Mouse (Mus musculus): ENCODE results near the gene Prph. TPM values are rescaled to one million over a fixed set of nuclear protein-coding genes. Genes with fewer than 3 reads are reported as not detected.
A peak's percentile ranks its signal among the peaks of the same experiment; 100 is the strongest.
"Not testable (repeated sequence)": the region's sequence is repeated elsewhere in the genome, so short reads cannot be mapped to it uniquely, and the experiment has no call there.

Gene Prph
- polyA plus RNA-seq, 1 experiment: not detected

DNA sequence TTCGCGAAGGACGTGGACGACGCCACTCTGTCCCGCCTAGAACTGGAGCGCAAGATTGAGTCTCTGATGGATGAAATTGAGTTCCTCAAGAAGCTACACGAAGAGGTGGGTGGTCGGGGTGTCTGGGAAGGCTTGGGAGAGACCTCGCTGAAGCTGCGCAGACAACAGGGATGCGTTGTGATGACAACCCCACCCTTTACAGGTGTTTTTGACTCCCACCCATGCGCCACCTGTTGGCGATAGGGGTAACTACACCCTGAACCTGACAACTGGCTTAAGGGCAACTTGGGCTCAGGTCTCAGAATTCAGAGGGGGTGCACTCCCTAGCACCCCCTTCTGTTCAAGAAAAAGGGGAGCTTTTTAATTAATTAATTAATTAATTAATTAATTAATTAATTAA is 1.4 kb downstream of the Prph start:
- no peak overlapping the region for H3K4me3 ChIP-seq (ENCODE audit: insufficient read depth, low read depth, low read length)
- no peak for TF ChIP-seq POLR2A (IDR thresholded peaks at IDR 0.05; ENCODE audit: insufficient read depth, low read depth, low read length)
- TF ChIP-seq CTCF (IDR thresholded peaks at IDR 0.05; ENCODE audit: insufficient read depth, low read depth, low read length): peak; percentile 84; the same call in 1 of the 2 replicates
- H3K4me1 ChIP-seq (ENCODE audit: control insufficient read depth, insufficient read depth, low read length): peaks cover 21% of the 10 kb centered on the region
- WGBS: 7% methylated on average over 14 of the region's 14 CpGs
- no peak overlapping the region for H3K27ac ChIP-seq (ENCODE audit: insufficient read depth, low read depth, low read length)

- 81% methylated on average over 12 of the region's 12 CpGs for WGBS
- TF ChIP-seq POLR2A (IDR thresholded peaks at IDR 0.05; ENCODE audit: insufficient read depth, low read depth, low read length): no peak
- TF ChIP-seq CTCF (IDR thresholded peaks at IDR 0.05; ENCODE audit: insufficient read depth, low read depth, low read length): no peak
- no peak overlapping the region for H3K4me3 ChIP-seq (ENCODE audit: insufficient read depth, low read depth, low read length)
- H3K27ac ChIP-seq (ENCODE audit: insufficient read depth, low read depth, low read length): no peak overlapping the region
- H3K4me1 ChIP-seq (ENCODE audit: control insufficient read depth, insufficient read depth, low read length): no peaks in the 10 kb centered on the region
These were observed 10.7 kb downstream of the Prph start for GRCm38 (mm10) chr15:99065557-99066165.

DNA sequence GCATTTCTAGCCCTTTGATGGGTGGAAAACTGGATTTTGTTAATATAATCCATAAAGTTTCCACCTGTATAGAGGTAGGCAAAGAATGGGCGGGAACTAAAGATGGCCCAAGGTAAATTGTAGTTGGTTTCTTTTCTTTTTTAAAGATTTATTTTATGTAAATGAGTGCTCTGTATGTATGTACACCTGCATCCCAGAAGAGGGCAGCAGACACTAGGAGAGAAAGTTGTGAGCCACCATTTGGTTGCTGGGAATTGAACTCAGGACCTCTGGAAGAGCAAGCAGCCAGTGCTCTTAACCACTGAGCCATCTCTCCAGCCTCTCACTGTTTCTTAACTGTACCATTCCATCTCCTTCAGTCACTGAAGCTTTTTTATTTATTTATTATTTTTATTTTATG is 17.0 kb downstream of the Prph start:
- 88% methylated on average over 1 of the region's 1 CpGs for WGBS
- no peak overlapping the region for H3K27ac ChIP-seq (ENCODE audit: insufficient read depth, low read depth, low read length)
- no peak overlapping the region for H3K4me3 ChIP-seq (ENCODE audit: insufficient read depth, low read depth, low read length)
- TF ChIP-seq CTCF (IDR thresholded peaks at IDR 0.05; ENCODE audit: insufficient read depth, low read depth, low read length) (no peak), POLR2A (IDR thresholded peaks at IDR 0.05; ENCODE audit: insufficient read depth, low read depth, low read length) (no peak)
- H3K4me1 ChIP-seq (ENCODE audit: control insufficient read depth, insufficient read depth, low read length): peaks cover 4% of the 10 kb centered on the region; the same call in 1 of the 2 replicates

DNA sequence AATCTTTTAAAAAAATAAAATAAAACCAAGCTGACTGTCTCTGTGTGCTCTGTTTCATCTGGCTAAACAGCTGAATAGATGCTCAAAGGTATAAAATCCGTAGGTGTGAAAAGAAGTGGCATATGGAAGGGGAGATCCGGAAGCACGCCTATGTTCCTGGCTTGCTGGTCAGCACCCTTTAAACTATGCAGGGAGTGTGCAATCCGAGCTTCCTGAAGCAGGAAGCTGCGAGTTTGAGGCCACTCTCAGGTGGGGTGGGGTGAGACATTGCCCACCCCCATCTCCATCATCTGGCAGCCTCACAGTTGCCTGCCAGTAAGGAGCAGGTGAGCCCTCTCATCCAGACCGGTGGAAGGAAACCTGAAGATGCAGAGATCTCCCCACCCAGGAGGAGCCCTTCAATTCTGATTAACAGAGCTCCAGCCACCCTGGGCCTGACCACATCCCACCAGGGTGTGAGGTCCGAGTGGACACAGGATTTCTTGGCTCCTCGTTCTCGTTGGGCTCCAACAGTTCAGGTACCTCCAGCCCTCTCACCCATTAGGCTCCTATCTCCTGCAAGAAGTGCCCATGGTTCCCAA is 19.1 kb downstream of the Prph start, which contains the start of gene Troap:
Troap (plus strand) TSS at position 557 of the 581 bp plus-strand sequence.
- TF ChIP-seq CTCF (IDR thresholded peaks at IDR 0.05; ENCODE audit: insufficient read depth, low read depth, low read length) (no peak), POLR2A (IDR thresholded peaks at IDR 0.05; ENCODE audit: insufficient read depth, low read depth, low read length) (no peak)
- Histone ChIP-seq H3K4me3 (ENCODE audit: insufficient read depth, low read depth, low read length) (peak within 1 kb of the TSS; percentile 71), H3K27ac (ENCODE audit: insufficient read depth, low read depth, low read length) (peak within 1 kb of the TSS; percentile 95), H3K4me1 (ENCODE audit: control insufficient read depth, insufficient read depth, low read length) (peaks cover 4% of the 10 kb centered on the region; the same call in 1 of the 2 replicates)
- 22% methylated on average over 9 of the region's 9 CpGs for WGBS

- peak overlapping the region; percentile 71 for H3K4me3 ChIP-seq (ENCODE audit: insufficient read depth, low read depth, low read length)
These were observed 19.8 kb downstream of the Prph start for GRCm38 (mm10) chr15:99074600-99075333.

DNA sequence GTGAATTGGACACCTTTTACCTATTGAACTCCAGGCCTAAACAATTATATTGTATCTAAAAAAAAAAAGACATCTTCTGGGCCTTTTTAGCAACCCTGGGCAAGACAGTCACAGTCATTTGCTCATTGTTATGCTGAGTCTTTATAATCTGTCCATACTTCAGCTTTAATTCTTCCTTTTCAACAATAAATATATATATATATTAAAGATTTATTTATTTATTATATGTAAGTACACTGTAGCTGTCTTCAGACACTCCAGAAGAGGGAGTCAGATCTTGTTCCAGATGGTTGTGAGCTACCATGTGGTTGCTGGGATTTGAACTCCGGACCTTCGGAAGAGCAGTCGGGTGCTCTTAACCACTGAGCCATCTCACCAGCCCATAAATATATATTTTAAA is 21.0 kb downstream of the Prph start:
- H3K4me3 ChIP-seq (ENCODE audit: insufficient read depth, low read depth, low read length); H3K27ac ChIP-seq (ENCODE audit: insufficient read depth, low read depth, low read length); H3K4me1 ChIP-seq (ENCODE audit: control insufficient read depth, insufficient read depth, low read length): not testable (repeated sequence)
- WGBS: 97% methylated on average over 3 of the region's 3 CpGs

More at GRCm38 (mm10) chr15:99074600-99075333, 19.8 kb downstream of the Prph start:
- under 1% methylated on average over 44 of the region's 44 CpGs for WGBS
- peaks cover 4% of the 10 kb centered on the region; the same call in 1 of the 2 replicates for H3K4me1 ChIP-seq (ENCODE audit: control insufficient read depth, insufficient read depth, low read length)
- H3K27ac ChIP-seq (ENCODE audit: insufficient read depth, low read depth, low read length): peak overlapping the region; percentile 95
- TF ChIP-seq POLR2A (IDR thresholded peaks at IDR 0.05; ENCODE audit: insufficient read depth, low read depth, low read length) (peak; percentile 41; the same call in 1 of the 2 replicates), CTCF (IDR thresholded peaks at IDR 0.05; ENCODE audit: insufficient read depth, low read depth, low read length) (no peak)

DNA sequence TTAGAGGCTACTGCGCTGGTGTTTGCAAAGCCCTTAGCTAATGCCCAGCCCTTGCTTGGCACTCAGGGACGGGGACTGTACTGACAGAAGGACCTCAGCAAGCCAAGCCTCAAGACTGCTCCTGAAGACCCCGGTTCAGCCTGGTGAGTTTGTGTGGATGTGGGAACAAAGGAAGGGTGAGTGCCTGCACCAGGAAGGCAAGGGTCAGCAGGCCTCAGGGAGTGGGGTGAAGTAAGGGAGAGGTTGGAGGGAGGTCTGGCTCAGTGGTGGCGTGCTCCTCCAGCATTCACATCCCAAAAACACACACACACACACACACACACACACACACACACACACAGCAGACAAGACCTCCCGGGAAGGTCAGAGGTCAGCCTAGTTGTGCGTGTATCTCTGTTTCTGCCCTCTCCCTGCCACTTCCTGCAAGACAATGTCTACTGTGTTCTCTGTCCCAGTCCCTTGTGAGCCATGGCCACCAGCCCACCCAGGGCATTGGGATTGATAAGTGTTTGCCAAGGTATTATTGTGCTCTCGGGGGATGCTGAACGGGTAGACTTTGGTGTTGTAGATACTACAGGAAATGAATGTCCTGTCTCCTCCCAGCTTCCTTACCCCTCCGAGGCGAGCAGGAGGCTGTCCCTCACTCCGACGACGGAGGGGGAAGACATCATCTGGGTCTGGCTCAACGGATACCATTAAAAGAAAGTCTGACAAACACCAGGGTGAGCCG is 23.4 kb downstream of the Prph start:
- TF ChIP-seq POLR2A (IDR thresholded peaks at IDR 0.05; ENCODE audit: insufficient read depth, low read depth, low read length): no peak
- TF ChIP-seq CTCF (IDR thresholded peaks at IDR 0.05; ENCODE audit: insufficient read depth, low read depth, low read length): no peak
- Histone ChIP-seq H3K27ac (ENCODE audit: insufficient read depth, low read depth, low read length) (no peak overlapping the region), H3K4me1 (ENCODE audit: control insufficient read depth, insufficient read depth, low read length) (peaks cover 4% of the 10 kb centered on the region; the same call in 1 of the 2 replicates), H3K4me3 (ENCODE audit: insufficient read depth, low read depth, low read length) (no peak overlapping the region)
- WGBS: 82% methylated on average over 15 of the region's 15 CpGs

- 57% methylated on average over 3 of the region's 3 CpGs for WGBS
- no peaks in the 10 kb centered on the region for H3K4me1 ChIP-seq (ENCODE audit: control insufficient read depth, insufficient read depth, low read length)
- no peak overlapping the region for H3K27ac ChIP-seq (ENCODE audit: insufficient read depth, low read depth, low read length)
- H3K4me3 ChIP-seq (ENCODE audit: insufficient read depth, low read depth, low read length): no peak overlapping the region
- TF ChIP-seq POLR2A (IDR thresholded peaks at IDR 0.05; ENCODE audit: insufficient read depth, low read depth, low read length) (no peak), CTCF (IDR thresholded peaks at IDR 0.05; ENCODE audit: insufficient read depth, low read depth, low read length) (no peak)
These were observed 24.8 kb downstream of the Prph start for GRCm38 (mm10) chr15:99079804-99080203.

Measured in olfactory bulb, adult 2 months (tissue).